Mouse (Mus musculus) midbrain, embryonic 11.5 days (tissue): ENCODE measurements around the gene Pou4f2. TPM values are rescaled to one million over a fixed set of nuclear protein-coding genes. Genes with fewer than 3 reads are reported as not detected.

Experiments
- ATAC-seq: fragments of 200-750 bp; cut with Nextera tagmentation; 2 replicates; pipeline ENCODE4 v1.8.0; 2017; ENCODE audit warnings: moderate TSS enrichment, moderate library complexity; ENCODE audit not compliant: low FRiP score
- DNase-seq: peaks from one replicate; pipeline ENCODE4 v3.0.0; 2015; ENCODE audit warnings: low spot score; ENCODE audit errors: missing footprints
- H3K27ac ChIP-seq: fragments of 300-500 bp; sonication (generic); 2 replicates; pipeline ENCODE4 v1.5.1; 2014; ENCODE audit warnings: low read depth, low read length
- H3K27me3 ChIP-seq: fragments of 300-500 bp; sonication (generic); 2 replicates; pipeline ENCODE4 v1.6.1; 2014; ENCODE audit warnings: mild to moderate bottlenecking, low read length, moderate library complexity, mixed read lengths; ENCODE audit not compliant: control insufficient read depth, insufficient read depth
- H3K36me3 ChIP-seq: fragments of 300-500 bp; sonication (generic); 2 replicates; pipeline ENCODE4 v1.6.1; 2014; ENCODE audit warnings: mild to moderate bottlenecking, low read length, moderate library complexity, mixed read lengths; ENCODE audit not compliant: control insufficient read depth, insufficient read depth
- H3K4me1 ChIP-seq: fragments of 300-500 bp; sonication (generic); 2 replicates; pipeline ENCODE4 v1.6.1; 2014; ENCODE audit warnings: low read length; ENCODE audit not compliant: control insufficient read depth, insufficient read depth
- H3K4me2 ChIP-seq: fragments of 300-500 bp; sonication (generic); 2 replicates; pipeline ENCODE4 v1.6.1; 2014; ENCODE audit warnings: mild to moderate bottlenecking, moderate library complexity
- H3K4me3 ChIP-seq: fragments of 300-500 bp; sonication (generic); 2 replicates; pipeline ENCODE4 v1.5.1; 2014; ENCODE audit warnings: low read depth, low read length
- H3K9ac ChIP-seq: fragments of 300-500 bp; sonication (generic); 2 replicates; pipeline ENCODE4 v1.6.1; 2014; ENCODE audit warnings: low read length
- H3K9me3 ChIP-seq: fragments of 300-500 bp; sonication (generic); 2 replicates; pipeline ENCODE4 v1.6.1; 2016; ENCODE audit warnings: low read length; ENCODE audit not compliant: control insufficient read depth
- WGBS: fragments of 180-500 bp; shearing (Covaris S2); extraction: QIAGEN DNeasy Blood & Tissue Kit; methylation state at CpG from one replicate; pipeline ENCODE4 v1.1.7; 2014; 5-methylcytosine and 5-hydroxymethylcytosine counted together
- polyA plus RNA-seq: library from polyadenylated mRNA; unstranded; fragments of >200 nt; fragmentation: Nextera tagmentation; extraction: Ambion mirVana; gene quantifications from 2 replicates; pipeline ENCODE4 v1.2.1, GENCODE M21; 2014

Gene Pou4f2
- polyA plus RNA-seq, 1 experiment from 2014 or later, result 0.41 TPM

- peak overlapping the region; percentile 72 for H3K4me2 ChIP-seq
- peak overlapping the region; percentile 35 for H3K4me3 ChIP-seq
- no peaks in the 10 kb centered on the region for H3K9me3 ChIP-seq
- peaks cover 89% of the 10 kb centered on the region for H3K27me3 ChIP-seq
- ATAC-seq, result peak; percentile 52
- DNase-seq, result peak; percentile 92
- H3K4me1 ChIP-seq, result peaks cover 12% of the 10 kb centered on the region
- H3K27ac ChIP-seq, result no peak overlapping the region
- no peaks in the 10 kb centered on the region for H3K36me3 ChIP-seq
- 1% methylated on average over 15 of the region's 25 CpGs for WGBS
- H3K9ac ChIP-seq, result no peak overlapping the region
Measured at GRCm38 (mm10) chr8:78436661-78437060, 216 bp upstream of the Pou4f2 start.

GRCm38 (mm10) chr8:78435624-78435960 lies 853 bp downstream of the Pou4f2 start:
- peak; percentile 91 for DNase-seq

GRCm38 (mm10) chr8:78434823-78435623 lies 1.4 kb downstream of the Pou4f2 start:
- Histone ChIP-seq H3K27ac (no peak overlapping the region), H3K9me3 (no peaks in the 10 kb centered on the region), H3K9ac (no peak overlapping the region), H3K36me3 (no peaks in the 10 kb centered on the region), H3K4me2 (peak overlapping the region; percentile 72), H3K4me3 (peak overlapping the region; percentile 35; the same call in 1 of the 2 replicates), H3K4me1 (peaks cover 12% of the 10 kb centered on the region), H3K27me3 (peaks cover 86% of the 10 kb centered on the region)
- ATAC-seq (peak; percentile 41), DNase-seq (peak; percentile 96)
- WGBS, result under 1% methylated on average over 62 of the region's 62 CpGs

More at GRCm38 (mm10) chr8:78435624-78435960, 853 bp downstream of the Pou4f2 start:
- peaks cover 86% of the 10 kb centered on the region for H3K27me3 ChIP-seq
- peak overlapping the region; percentile 72 for H3K4me2 ChIP-seq
- H3K27ac ChIP-seq, result no peak overlapping the region
- H3K4me1 ChIP-seq, result peaks cover 12% of the 10 kb centered on the region
- under 1% methylated on average over 18 of the region's 18 CpGs for WGBS
- H3K4me3 ChIP-seq, result peak overlapping the region; percentile 35
- H3K36me3 ChIP-seq, result no peaks in the 10 kb centered on the region
- no peak for ATAC-seq
- no peaks in the 10 kb centered on the region for H3K9me3 ChIP-seq
- no peak overlapping the region for H3K9ac ChIP-seq

DNA sequence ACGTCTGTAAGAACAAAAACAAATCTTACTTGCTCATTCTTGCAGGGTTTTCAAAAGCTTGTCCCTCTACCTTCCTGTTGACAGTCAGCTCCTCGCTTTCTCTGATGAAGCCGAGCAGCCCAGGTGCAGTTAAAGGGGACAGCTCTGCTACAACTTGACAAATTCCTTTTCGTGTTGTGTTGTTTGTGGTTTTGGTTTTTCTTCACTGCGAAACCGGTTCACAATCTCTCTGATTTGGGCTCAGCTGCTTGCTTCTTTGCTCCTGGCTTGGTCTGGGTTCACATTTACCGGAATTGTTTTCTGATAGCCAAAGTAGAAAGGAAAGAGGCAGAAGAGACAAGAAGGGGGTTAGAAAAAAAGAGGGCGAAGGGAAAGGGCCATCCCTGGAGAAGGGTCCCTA lies 2.1 kb downstream of the Pou4f2 start:
- Histone ChIP-seq H3K9ac (no peak overlapping the region), H3K4me2 (peak overlapping the region; percentile 72), H3K9me3 (no peaks in the 10 kb centered on the region), H3K27ac (no peak overlapping the region), H3K4me3 (peak overlapping the region; percentile 9; the same call in 1 of the 2 replicates), H3K27me3 (peaks cover 89% of the 10 kb centered on the region), H3K4me1 (peaks cover 12% of the 10 kb centered on the region), H3K36me3 (no peaks in the 10 kb centered on the region)
- ATAC-seq (no peak), DNase-seq (peak; percentile 94)
- under 1% methylated on average over 8 of the region's 8 CpGs for WGBS

DNA sequence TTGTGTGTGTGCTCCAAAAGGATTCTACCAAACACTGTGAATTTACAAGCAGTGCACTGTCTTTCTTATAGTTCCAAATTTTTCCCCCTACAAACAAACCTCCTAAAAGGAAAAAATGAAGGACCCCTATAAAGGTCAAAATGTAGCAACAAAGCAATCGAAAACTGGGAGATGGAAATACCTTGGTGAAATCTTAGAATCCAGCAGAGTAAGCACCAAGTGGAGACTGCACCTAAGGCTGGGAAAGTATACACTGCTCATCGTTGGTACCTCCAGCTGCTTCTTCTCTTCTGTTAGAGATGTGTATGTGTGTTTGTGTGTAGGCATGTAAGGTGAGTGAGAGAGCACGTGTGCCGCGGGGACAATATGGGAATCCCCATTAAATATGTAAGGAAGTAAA lies 3.1 kb downstream of the Pou4f2 start:
- peak; percentile 91 for DNase-seq
- Histone ChIP-seq H3K9me3 (no peaks in the 10 kb centered on the region), H3K4me2 (no peak overlapping the region), H3K36me3 (no peaks in the 10 kb centered on the region), H3K27me3 (peaks cover 86% of the 10 kb centered on the region), H3K4me1 (peaks cover 12% of the 10 kb centered on the region), H3K27ac (no peak overlapping the region), H3K9ac (no peak overlapping the region), H3K4me3 (no peak overlapping the region)
- ATAC-seq, result no peak
- 14% methylated on average over 5 of the region's 5 CpGs for WGBS

GRCm38 (mm10) chr8:78432451-78432850 lies 4.0 kb downstream of the Pou4f2 start:
- no peaks in the 10 kb centered on the region for H3K36me3 ChIP-seq
- no peaks in the 10 kb centered on the region for H3K9me3 ChIP-seq
- peaks cover 12% of the 10 kb centered on the region for H3K4me1 ChIP-seq
- WGBS, result 14% methylated on average over 1 of the region's 1 CpGs
- no peak for ATAC-seq
- H3K9ac ChIP-seq, result no peak overlapping the region
- no peak overlapping the region for H3K4me3 ChIP-seq
- no peak overlapping the region for H3K4me2 ChIP-seq
- H3K27ac ChIP-seq, result no peak overlapping the region
- DNase-seq, result no peak
- H3K27me3 ChIP-seq, result peaks cover 85% of the 10 kb centered on the region

DNA sequence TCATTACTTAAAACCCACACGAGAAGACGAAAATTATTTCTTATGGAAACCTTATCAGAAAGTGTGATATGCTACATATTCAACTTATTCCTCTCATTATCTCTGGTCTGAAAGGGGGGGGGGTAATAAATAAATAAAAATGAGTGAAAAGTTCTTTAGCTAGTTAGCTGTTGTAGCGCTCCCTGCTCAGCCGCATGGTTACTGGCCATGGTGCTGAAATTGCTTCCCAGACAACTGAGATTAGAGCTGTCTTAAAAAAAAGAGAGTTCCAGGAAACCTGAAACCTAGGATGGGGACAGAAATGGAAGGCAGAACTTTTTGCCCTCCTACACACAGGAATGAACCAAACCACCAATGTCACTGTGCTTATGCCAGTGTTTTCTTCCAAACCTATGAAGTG lies 5.1 kb downstream of the Pou4f2 start:
- Histone ChIP-seq H3K27me3 (peaks cover 85% of the 10 kb centered on the region), H3K9me3 (no peaks in the 10 kb centered on the region), H3K36me3 (no peaks in the 10 kb centered on the region), H3K27ac (no peak overlapping the region), H3K4me2 (no peak overlapping the region), H3K4me3 (no peak overlapping the region), H3K9ac (no peak overlapping the region), H3K4me1 (peaks cover 8% of the 10 kb centered on the region)
- peak; percentile 96 for DNase-seq
- WGBS, result 2% methylated on average over 4 of the region's 4 CpGs
- no peak for ATAC-seq

- Histone ChIP-seq H3K9me3 (no peaks in the 10 kb centered on the region), H3K27ac (no peak overlapping the region), H3K36me3 (no peaks in the 10 kb centered on the region), H3K9ac (no peak overlapping the region), H3K27me3 (peaks cover 76% of the 10 kb centered on the region), H3K4me3 (no peak overlapping the region), H3K4me2 (no peak overlapping the region), H3K4me1 (peaks cover 3% of the 10 kb centered on the region; the same call in 1 of the 2 replicates)
- WGBS, result 2% methylated on average over 11 of the region's 11 CpGs
- ATAC-seq, result no peak
- peak; percentile 89 for DNase-seq
Measured at GRCm38 (mm10) chr8:78428148-78428547, 8.3 kb downstream of the Pou4f2 start.

DNA sequence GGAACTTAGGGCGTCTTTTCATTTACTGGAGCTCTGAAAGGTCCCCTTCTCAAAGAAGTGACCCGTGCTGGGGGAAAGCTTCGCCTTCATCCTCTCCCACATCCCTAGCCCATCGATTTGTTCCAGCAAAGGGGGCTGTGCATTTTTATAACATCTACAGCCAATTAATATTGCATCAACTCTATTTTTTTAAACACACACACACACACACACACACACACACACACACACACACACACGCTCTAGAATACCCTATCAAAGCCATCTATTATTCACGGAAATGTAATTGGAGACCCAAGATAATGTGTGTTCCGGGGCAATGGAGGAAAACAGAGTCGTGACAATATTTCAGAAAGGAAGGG lies 8.7 kb downstream of the Pou4f2 start:
- Histone ChIP-seq H3K4me2 (peak overlapping the region; percentile 31; the same call in 1 of the 2 replicates), H3K27me3 (peaks cover 76% of the 10 kb centered on the region), H3K4me1 (peaks cover 3% of the 10 kb centered on the region; the same call in 1 of the 2 replicates), H3K27ac (no peak overlapping the region), H3K4me3 (no peak overlapping the region), H3K36me3 (no peaks in the 10 kb centered on the region), H3K9me3 (no peaks in the 10 kb centered on the region), H3K9ac (no peak overlapping the region)
- WGBS, result under 1% methylated on average over 8 of the region's 8 CpGs
- ATAC-seq (peak; percentile 15; the same call in 1 of the 2 replicates), DNase-seq (peak; percentile 92)
